Mouse (Mus musculus): ENCODE results near the gene Ace. TPM values are rescaled to one million over a fixed set of nuclear protein-coding genes. Genes with fewer than 3 reads are reported as not detected.
A peak's percentile ranks its signal among the peaks of the same experiment; 100 is the strongest.

Ace gene
- polyA plus RNA-seq, 1 experiment = 1.3 TPM

- 0 out of 2 replicates have a peak, but pooled peaks cover 3% of the 10 kb centered on the region for H3K4me1 ChIP-seq (ENCODE audit: control insufficient read depth, insufficient read depth, low read length)
- H3K27ac ChIP-seq (ENCODE audit: insufficient read depth, low read length) = peak overlapping the region; percentile 67; the same call in 1 of the 2 replicates
- no peak overlapping the region for H3K4me3 ChIP-seq (ENCODE audit: insufficient read depth, low read length)
- TF ChIP-seq POLR2A (IDR thresholded peaks at IDR 0.05; ENCODE audit: low read depth, low read length) (no peak), CTCF (IDR thresholded peaks at IDR 0.05; ENCODE audit: borderline replicate concordance, insufficient read depth, low read length) (no peak)
Measured at GRCm38 (mm10) chr11:105933746-105934145, 34.0 kb upstream of the Ace start.

- Histone ChIP-seq H3K4me3 (ENCODE audit: insufficient read depth, low read length) (no peak overlapping the region), H3K27ac (ENCODE audit: insufficient read depth, low read length) (peak overlapping the region; percentile 67), H3K4me1 (ENCODE audit: control insufficient read depth, insufficient read depth, low read length) (0 out of 2 replicates have a peak, but pooled peaks cover 3% of the 10 kb centered on the region)
- TF ChIP-seq CTCF (IDR thresholded peaks at IDR 0.05; ENCODE audit: borderline replicate concordance, insufficient read depth, low read length) (no peak), POLR2A (IDR thresholded peaks at IDR 0.05; ENCODE audit: low read depth, low read length) (no peak)
Measured at GRCm38 (mm10) chr11:105934303-105934711, 33.4 kb upstream of the Ace start.

- 0 out of 2 replicates have a peak, but pooled peaks cover 3% of the 10 kb centered on the region for H3K4me1 ChIP-seq (ENCODE audit: control insufficient read depth, insufficient read depth, low read length)
- H3K27ac ChIP-seq (ENCODE audit: insufficient read depth, low read length) = peak overlapping the region; percentile 67
- no peak overlapping the region for H3K4me3 ChIP-seq (ENCODE audit: insufficient read depth, low read length)
- TF ChIP-seq POLR2A (IDR thresholded peaks at IDR 0.05; ENCODE audit: low read depth, low read length) = no peak
- no peak for TF ChIP-seq CTCF (IDR thresholded peaks at IDR 0.05; ENCODE audit: borderline replicate concordance, insufficient read depth, low read length)
Measured at GRCm38 (mm10) chr11:105934816-105935215, 32.9 kb upstream of the Ace start.

- H3K4me1 ChIP-seq (ENCODE audit: control insufficient read depth, insufficient read depth, low read length) = 0 out of 2 replicates have a peak, but pooled peaks cover 3% of the 10 kb centered on the region
- no peak overlapping the region for H3K27ac ChIP-seq (ENCODE audit: insufficient read depth, low read length)
- no peak overlapping the region for H3K4me3 ChIP-seq (ENCODE audit: insufficient read depth, low read length)
- TF ChIP-seq CTCF (IDR thresholded peaks at IDR 0.05; ENCODE audit: borderline replicate concordance, insufficient read depth, low read length) (no peak), POLR2A (IDR thresholded peaks at IDR 0.05; ENCODE audit: low read depth, low read length) (no peak)
Measured at GRCm38 (mm10) chr11:105935496-105935895, 32.2 kb upstream of the Ace start.

GRCm38 (mm10) chr11:105936200-105936599 lies 31.5 kb upstream of the Ace start:
- no peak for TF ChIP-seq CTCF (IDR thresholded peaks at IDR 0.05; ENCODE audit: borderline replicate concordance, insufficient read depth, low read length)
- TF ChIP-seq POLR2A (IDR thresholded peaks at IDR 0.05; ENCODE audit: low read depth, low read length) = no peak

GRCm38 (mm10) chr11:105936974-105937373 lies 30.8 kb upstream of the Ace start:
- Histone ChIP-seq H3K27ac (ENCODE audit: insufficient read depth, low read length) (no peak overlapping the region), H3K4me3 (ENCODE audit: insufficient read depth, low read length) (no peak overlapping the region), H3K4me1 (ENCODE audit: control insufficient read depth, insufficient read depth, low read length) (0 out of 2 replicates have a peak, but pooled peaks cover 3% of the 10 kb centered on the region)
- TF ChIP-seq POLR2A (IDR thresholded peaks at IDR 0.05; ENCODE audit: low read depth, low read length) = no peak
- TF ChIP-seq CTCF (IDR thresholded peaks at IDR 0.05; ENCODE audit: borderline replicate concordance, insufficient read depth, low read length) = no peak

More at GRCm38 (mm10) chr11:105936200-105936599, 31.5 kb upstream of the Ace start:
- Histone ChIP-seq H3K4me1 (ENCODE audit: control insufficient read depth, insufficient read depth, low read length) (0 out of 2 replicates have a peak, but pooled peaks cover 3% of the 10 kb centered on the region), H3K27ac (ENCODE audit: insufficient read depth, low read length) (no peak overlapping the region), H3K4me3 (ENCODE audit: insufficient read depth, low read length) (no peak overlapping the region)

- H3K4me3 ChIP-seq (ENCODE audit: insufficient read depth, low read length) = no peak overlapping the region
- 0 out of 2 replicates have a peak, but pooled peaks cover 3% of the 10 kb centered on the region for H3K4me1 ChIP-seq (ENCODE audit: control insufficient read depth, insufficient read depth, low read length)
- H3K27ac ChIP-seq (ENCODE audit: insufficient read depth, low read length) = no peak overlapping the region
- no peak for TF ChIP-seq CTCF (IDR thresholded peaks at IDR 0.05; ENCODE audit: borderline replicate concordance, insufficient read depth, low read length)
Measured at GRCm38 (mm10) chr11:105938771-105939170, 29.0 kb upstream of the Ace start.

- Histone ChIP-seq H3K4me3 (ENCODE audit: insufficient read depth, low read length) (no peak overlapping the region), H3K27ac (ENCODE audit: insufficient read depth, low read length) (no peak overlapping the region), H3K4me1 (ENCODE audit: control insufficient read depth, insufficient read depth, low read length) (no peaks in the 10 kb centered on the region)
- TF ChIP-seq POLR2A (IDR thresholded peaks at IDR 0.05; ENCODE audit: low read depth, low read length) (no peak), CTCF (IDR thresholded peaks at IDR 0.05; ENCODE audit: borderline replicate concordance, insufficient read depth, low read length) (no peak)
Measured at GRCm38 (mm10) chr11:105941973-105942372, 25.8 kb upstream of the Ace start.

- H3K4me1 ChIP-seq (ENCODE audit: control insufficient read depth, insufficient read depth, low read length) = no peaks in the 10 kb centered on the region; the same call in 1 of the 2 replicates
- H3K4me3 ChIP-seq (ENCODE audit: insufficient read depth, low read length) = peak overlapping the region; percentile 36
- H3K27ac ChIP-seq (ENCODE audit: insufficient read depth, low read length) = no peak overlapping the region
- TF ChIP-seq POLR2A (IDR thresholded peaks at IDR 0.05; ENCODE audit: low read depth, low read length) = no peak
- no peak for TF ChIP-seq CTCF (IDR thresholded peaks at IDR 0.05; ENCODE audit: borderline replicate concordance, insufficient read depth, low read length)
Measured at GRCm38 (mm10) chr11:105943133-105944102, 24.3 kb upstream of the Ace start.

All from embryonic fibroblast, embryonic 13.5 days (primary cell).